10 mouse cellular contexts compared by ENCODE assay signal in genomic region chr4:128617363-128618120, GRCm38 (mm10). TPM values are rescaled to one million over a fixed set of nuclear protein-coding genes. Genes with fewer than 3 reads are reported as not detected.
DNase-seq lines count a peak whose midpoint lies in the region; ATAC-seq and TF ChIP-seq lines count a peak whose summit lies in the region.
"Had no signal": no experiment of that assay in that cellular context is flagged by ENCODE, and none has a peak within 500 bp of the region (broad histone marks: within the 10 kb centered on the region; RNA-seq: fewer than 3 reads in every experiment).

No protein-coding gene starts in this region.

- H3K36me3 ChIP-seq in forebrain, embryonic 10.5 days (replicated peaks): no peaks in the 10 kb centered on the region
- no peaks in the 10 kb centered on the region for H3K36me3 ChIP-seq in forebrain, embryonic 14.5 days (ENCODE audit: control insufficient read depth, insufficient read depth, low read length)
- no peaks in the 10 kb centered on the region for H3K36me3 ChIP-seq in spleen, adult 2 months (ENCODE audit: control insufficient read depth, insufficient read depth, low read length)
- no peaks in the 10 kb centered on the region for H3K36me3 ChIP-seq in limb, embryonic 10.5 days
- H3K36me3 ChIP-seq: midbrain, embryonic 10.5 days had no signal

- 0 out of 2 replicates have a peak overlapping the region, but pooled peaks have one; percentile 2 for H3K27ac ChIP-seq in forebrain, embryonic 10.5 days
- no peak overlapping the region for H3K27ac ChIP-seq in forebrain, embryonic 14.5 days (ENCODE audit: low read depth, low read length)
- 0 out of 2 replicates have a peak overlapping the region, but pooled peaks have one; percentile 38 for H3K27ac ChIP-seq in spleen, adult 2 months (ENCODE audit: insufficient read depth, low read length)
- peak overlapping the region; percentile 79 for H3K27ac ChIP-seq in limb, embryonic 10.5 days
- H3K27ac ChIP-seq: midbrain, embryonic 10.5 days had no signal

- ATAC-seq in forebrain, embryonic 14.5 days: no peak
- ATAC-seq: forebrain, postnatal 0 days had no signal

- H3K27me3 ChIP-seq in forebrain, embryonic 10.5 days (ENCODE audit: poor library complexity, severe bottlenecking): peaks cover 30% of the 10 kb centered on the region
- H3K27me3 ChIP-seq in forebrain, embryonic 14.5 days (replicated peaks; ENCODE audit: control insufficient read depth, insufficient read depth, low read length): no peaks in the 10 kb centered on the region
- no peaks in the 10 kb centered on the region for H3K27me3 ChIP-seq in spleen, adult 2 months (ENCODE audit: control insufficient read depth, insufficient read depth, low read length)
- peaks cover 14% of the 10 kb centered on the region; the same call in 1 of the 2 replicates for H3K27me3 ChIP-seq in limb, embryonic 10.5 days (ENCODE audit: low read depth, poor library complexity, severe bottlenecking)

- no peaks in the 10 kb centered on the region for H3K9me3 ChIP-seq in forebrain, embryonic 10.5 days
- H3K9me3 ChIP-seq in forebrain, embryonic 14.5 days (replicated peaks; ENCODE audit: control insufficient read depth, low read length): no peaks in the 10 kb centered on the region
- no peaks in the 10 kb centered on the region for H3K9me3 ChIP-seq in limb, embryonic 10.5 days (replicated peaks)
- H3K9me3 ChIP-seq: midbrain, embryonic 10.5 days had no signal

- WGBS in forebrain, embryonic 10.5 days: 80% methylated on average over 17 of the region's 17 CpGs
- 74% methylated on average over 17 of the region's 17 CpGs for WGBS in forebrain, embryonic 14.5 days
- WGBS in spleen, adult 2 months: 24% methylated on average over 17 of the region's 17 CpGs
- WGBS in limb, embryonic 10.5 days: 79% methylated on average over 17 of the region's 17 CpGs

- TF ChIP-seq POLR2A in spleen, adult 2 months (IDR thresholded peaks at IDR 0.05; ENCODE audit: low read depth, low read length): no peak

- no peak overlapping the region for H3K4me2 ChIP-seq in forebrain, embryonic 14.5 days (ENCODE audit: low read length)

- no peak for TF ChIP-seq CTCF in spleen, adult 2 months (IDR thresholded peaks at IDR 0.05; ENCODE audit: extremely low read depth, insufficient read depth, insufficient read length, insufficient replicate concordance)

- H3K9ac ChIP-seq in forebrain, embryonic 14.5 days (ENCODE audit: low read length): no peak overlapping the region
- H3K9ac ChIP-seq: forebrain, postnatal 0 days had no signal

- DNase-seq in forebrain, embryonic 10.5 days (ENCODE audit: extremely low spot score, low spot score): no peak
- DNase-seq in forebrain, embryonic 14.5 days (ENCODE audit: low spot score): no peak
- DNase-seq in spleen, adult 2 months (ENCODE audit: low read depth in 1 of 2, low spot score in 2 of 2): no peak
- no peak for DNase-seq in spleen, adult 18-20 months
- DNase-seq in limb, embryonic 10.5 days (ENCODE audit: low spot score): no peak
- peak; percentile 63 for DNase-seq in thymus, postnatal 4 days
- no peak for DNase-seq in cerebellum, postnatal 25 days
- DNase-seq in layer of hippocampus, adult 11-12 months (ENCODE audit: low spot score): no peak
- DNase-seq: forebrain, postnatal 0 days had no signal

- no peak overlapping the region for H3K4me3 ChIP-seq in forebrain, embryonic 10.5 days
- no peak overlapping the region for H3K4me3 ChIP-seq in forebrain, embryonic 14.5 days (ENCODE audit: low read depth, low read length)
- H3K4me3 ChIP-seq in spleen, adult 2 months (ENCODE audit: extremely low read depth, insufficient read depth, insufficient read length): peak overlapping the region; percentile 49
- no peak overlapping the region for H3K4me3 ChIP-seq in limb, embryonic 10.5 days
- H3K4me3 ChIP-seq: midbrain, embryonic 10.5 days had no signal

- H3K4me1 ChIP-seq in forebrain, embryonic 10.5 days: peaks cover 19% of the 10 kb centered on the region
- no peaks in the 10 kb centered on the region for H3K4me1 ChIP-seq in forebrain, embryonic 14.5 days (ENCODE audit: control insufficient read depth, insufficient read depth, low read length)
- peaks cover 31% of the 10 kb centered on the region for H3K4me1 ChIP-seq in spleen, adult 2 months (ENCODE audit: control insufficient read depth, insufficient read depth, insufficient read length)
- H3K4me1 ChIP-seq in limb, embryonic 10.5 days: peaks cover 41% of the 10 kb centered on the region

RNA-seq across cellular contexts. Expression of gene Tlr12, which starts 0.9 kb away (rescaled TPM):
- polyA plus RNA-seq in forebrain, embryonic 10.5 days (2016; fragmentation: Nextera tagmentation; extraction: Ambion mirVana): 0.63 and 1.0 TPM in 2 replicates
- polyA plus RNA-seq in forebrain, embryonic 14.5 days (2014; fragmentation: Nextera tagmentation; extraction: Ambion mirVana): 0.83 and 0.91 TPM in 2 replicates
- polyA plus RNA-seq in spleen, adult 2 months (2012; rRNA removed): 10.7 and 10.9 TPM in 2 replicates
- 0.87 and 1.3 TPM in 2 replicates for polyA plus RNA-seq in limb, embryonic 10.5 days (2016; fragmentation: Nextera tagmentation; extraction: Ambion mirVana)

RNA-seq across cellular contexts. Expression of gene Zscan20, which starts 7.6 kb away (rescaled TPM):
- polyA plus RNA-seq in forebrain, embryonic 10.5 days (2016; fragmentation: Nextera tagmentation; extraction: Ambion mirVana): 6.3 and 7.0 TPM in 2 replicates
- 3.3 and 4.2 TPM in 2 replicates for polyA plus RNA-seq in forebrain, embryonic 14.5 days (2014; fragmentation: Nextera tagmentation; extraction: Ambion mirVana)
- polyA plus RNA-seq in spleen, adult 2 months (2012; rRNA removed): 4.6 and 5.0 TPM in 2 replicates
- 7.0 and 7.5 TPM in 2 replicates for polyA plus RNA-seq in limb, embryonic 10.5 days (2016; fragmentation: Nextera tagmentation; extraction: Ambion mirVana)

RNA-seq across cellular contexts. Expression of gene Phc2, which starts 37.0 kb away (rescaled TPM):
- polyA plus RNA-seq in forebrain, embryonic 10.5 days (2016; fragmentation: Nextera tagmentation; extraction: Ambion mirVana): 23.3 and 23.4 TPM in 2 replicates
- 33.1 and 35.3 TPM in 2 replicates for polyA plus RNA-seq in forebrain, embryonic 14.5 days (2014; fragmentation: Nextera tagmentation; extraction: Ambion mirVana)
- polyA plus RNA-seq in spleen, adult 2 months (2012; rRNA removed): 76.7 and 101 TPM in 2 replicates
- polyA plus RNA-seq in limb, embryonic 10.5 days (2016; fragmentation: Nextera tagmentation; extraction: Ambion mirVana): 71.1 and 76.8 TPM in 2 replicates
